Mouse (Mus musculus) left cerebral cortex, adult 6 months (tissue): ENCODE measurements around the gene Syt9. TPM values are rescaled to one million over a fixed set of nuclear protein-coding genes. Genes with fewer than 3 reads are reported as not detected.

Experiments used
- long read RNA-seq, 2 experiments: library from polyadenylated mRNA; unstranded; transcript quantifications; one replicate each; pipeline ENCODE4 v2.0.0; 2019 to 2020
- polyA plus RNA-seq: library from polyadenylated mRNA; unstranded; fragments of <200 nt; fragmentation: Nextera tagmentation; gene quantifications from 2 replicates; pipeline ENCODE4 v1.2.3, GENCODE M21; 2021

Gene Syt9
- 2.0 and 3.1 TPM in 2 replicates for polyA plus RNA-seq
- long read RNA-seq, experiment 1, partial matches to known transcripts, result 3 of 8 reads
- long read RNA-seq, experiment 1, other reads (novel, unspliced or antisense), result 2 of 8 reads
- long read RNA-seq, experiment 2, partial matches to known transcripts, result 2 of 3 reads
- long read RNA-seq, experiment 2, other reads (novel, unspliced or antisense), result 1 of 3 reads

DNA sequence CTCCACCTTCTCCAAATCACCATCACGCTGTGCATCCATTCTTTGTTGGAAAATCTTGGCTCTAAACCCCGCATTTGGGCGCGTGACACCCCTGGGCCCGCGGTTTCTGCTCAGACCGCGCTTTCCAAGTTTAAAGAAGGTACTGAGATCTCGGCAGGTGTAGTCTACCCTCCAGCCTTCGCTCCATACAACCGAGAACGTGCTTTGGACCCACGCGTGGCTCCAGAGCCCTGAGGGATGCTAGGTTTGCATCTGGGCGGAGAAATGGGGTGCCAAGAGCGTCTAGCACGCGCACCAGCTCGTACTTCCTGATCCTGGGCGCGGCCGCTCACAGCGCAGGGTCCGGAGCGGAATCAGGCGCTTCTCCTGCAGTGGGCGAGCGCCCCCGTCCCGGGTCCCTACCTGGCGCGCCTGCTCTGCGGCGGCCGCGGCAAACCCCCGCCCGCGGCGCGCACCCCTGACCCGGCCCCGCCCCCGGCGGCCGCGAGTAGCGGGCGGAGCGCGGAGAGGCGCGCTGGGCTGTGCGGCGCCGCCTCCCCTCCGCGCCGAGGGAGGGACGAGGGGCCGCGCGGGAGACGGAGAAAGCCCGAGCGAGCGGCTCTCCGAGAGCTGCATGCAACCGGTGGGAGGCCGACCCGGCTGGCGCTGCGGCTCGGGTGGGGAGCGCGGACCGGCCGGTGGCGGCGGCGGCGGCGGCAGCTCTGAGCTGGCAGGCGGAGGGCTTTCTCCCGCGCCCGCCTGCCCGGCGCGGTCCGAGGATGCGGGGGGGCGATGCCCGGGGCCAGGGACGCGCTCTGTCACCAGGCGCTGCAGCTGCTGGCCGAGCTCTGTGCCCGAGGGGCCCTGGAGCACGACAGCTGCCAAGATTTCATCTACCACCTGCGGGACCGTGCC is at the start of gene Syt9:
Syt9 (plus strand) TSS at position 497 of the 894 bp plus-strand sequence.

DNA sequence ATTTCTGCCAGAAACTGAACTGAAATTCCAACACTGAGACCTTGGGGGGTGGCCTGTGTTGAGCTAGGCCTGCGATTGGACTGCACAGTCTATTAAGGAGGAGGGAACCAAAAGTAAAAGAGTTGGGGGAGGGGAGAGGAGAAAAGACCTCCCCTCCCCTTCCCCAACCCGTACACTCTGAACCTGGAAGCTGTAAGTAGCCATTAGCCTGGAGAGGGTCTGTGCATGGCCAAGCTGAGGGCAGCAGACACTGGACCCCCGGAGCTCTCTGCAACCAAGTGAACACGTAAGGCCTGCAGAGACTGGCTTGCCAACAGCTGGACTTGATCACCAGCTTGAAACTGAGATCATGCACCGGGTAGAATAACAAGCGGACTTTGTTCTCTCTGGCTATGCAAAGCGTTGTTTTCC is 196.7 kb downstream of the Syt9 start, which contains the start of gene Olfml1:
Olfml1 (plus strand) TSS at position 186 of the 411 bp plus-strand sequence.

DNA sequence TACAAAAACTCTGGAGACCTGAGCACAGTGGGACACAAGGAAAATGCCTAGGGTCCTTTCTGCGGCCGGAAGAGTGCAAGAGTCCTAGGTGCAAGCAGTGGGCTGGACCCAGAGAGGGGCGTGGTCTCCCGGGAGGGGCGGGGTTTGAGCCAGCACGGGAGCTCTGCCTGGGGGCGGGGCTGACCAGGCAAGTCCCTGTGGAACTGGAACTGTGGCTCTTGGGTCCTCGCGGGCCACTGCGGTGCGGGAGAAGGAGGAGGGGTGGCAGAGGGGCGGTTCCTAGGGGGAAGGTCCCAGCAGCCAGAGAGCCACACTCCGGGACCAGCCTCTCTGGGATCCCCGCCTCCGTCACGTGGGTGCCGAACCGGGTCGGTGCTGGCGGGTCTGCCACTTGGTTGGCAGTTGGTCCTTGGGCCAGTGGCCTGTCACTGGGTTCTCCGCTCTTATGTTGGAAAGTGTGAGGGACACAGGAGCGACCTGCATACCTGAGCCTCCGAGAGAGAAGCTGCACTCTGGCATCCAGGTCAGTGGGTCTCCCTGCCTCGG is 224.4 kb downstream of the Syt9 start, which contains the start of gene Ppfibp2:
Ppfibp2 (plus strand) TSS at position 351 of the 546 bp plus-strand sequence.

Other genes starting within 250 kb of the Syt9 start
- not detected in 2 replicates for gene Olfr715, start 239.6 kb upstream of the Syt9 start, polyA plus RNA-seq
- not detected in 2 replicates for gene Olfr716, start 232.4 kb upstream of the Syt9 start, polyA plus RNA-seq
- not detected in 2 replicates for gene Nlrp14, start 203.7 kb upstream of the Syt9 start, polyA plus RNA-seq
- not detected in 2 replicates for gene Rbmxl2, start 161.3 kb upstream of the Syt9 start, polyA plus RNA-seq
- gene Olfml1, start 196.7 kb downstream of the Syt9 start, polyA plus RNA-seq, result 15.9 and 16.1 TPM in 2 replicates
- gene Ppfibp2, start 224.5 kb downstream of the Syt9 start, polyA plus RNA-seq, result 3.4 and 3.9 TPM in 2 replicates